Mouse (Mus musculus): ENCODE data around the gene Hoxd11.

The Hoxd11 gene

GRCm38 (mm10) chr2:74711721-74712621 is 32.6 kb downstream of the Hoxd11 start, which contains the start of the genes Hoxd3 and Hoxd4:
Hoxd3 (plus strand) TSS chr2:74711927.
Hoxd4 (plus strand) TSS chr2:74711929.
- DNase-seq, result no peak

- no peak for DNase-seq
These were observed 34.1 kb downstream of the Hoxd11 start for GRCm38 (mm10) chr2:74713239-74714150.

- DNase-seq, result no peak
These were observed 34.9 kb downstream of the Hoxd11 start for GRCm38 (mm10) chr2:74714156-74714789.

GRCm38 (mm10) chr2:74714881-74715280 is 35.5 kb downstream of the Hoxd11 start:
- no peak for DNase-seq

GRCm38 (mm10) chr2:74715504-74716241 is 36.3 kb downstream of the Hoxd11 start:
- peak; percentile 68 for DNase-seq

GRCm38 (mm10) chr2:74720384-74720783 is 41.0 kb downstream of the Hoxd11 start:
- no peak for DNase-seq

GRCm38 (mm10) chr2:74720955-74721491 is 41.7 kb downstream of the Hoxd11 start:
- no peak for DNase-seq

GRCm38 (mm10) chr2:74721882-74722281 is 42.5 kb downstream of the Hoxd11 start:
- DNase-seq, result no peak

- no peak for DNase-seq
These were observed 43.6 kb downstream of the Hoxd11 start for GRCm38 (mm10) chr2:74722949-74723348.

GRCm38 (mm10) chr2:74724244-74725015 is 45.1 kb downstream of the Hoxd11 start:
- no peak for DNase-seq

GRCm38 (mm10) chr2:74725171-74725570 is 45.8 kb downstream of the Hoxd11 start:
- no peak for DNase-seq

GRCm38 (mm10) chr2:74726551-74726950 is 47.2 kb downstream of the Hoxd11 start, which contains the start of gene Gm28230:
Gm28230 (plus strand) TSS chr2:74726728.
- DNase-seq, result no peak

- no peak for DNase-seq
These were observed 47.7 kb downstream of the Hoxd11 start for GRCm38 (mm10) chr2:74726973-74727639.

GRCm38 (mm10) chr2:74727640-74728302 is 48.4 kb downstream of the Hoxd11 start:
- no peak for DNase-seq

- no peak for DNase-seq
These were observed 48.9 kb downstream of the Hoxd11 start for GRCm38 (mm10) chr2:74728303-74728680.

GRCm38 (mm10) chr2:74730331-74730730 is 51.0 kb downstream of the Hoxd11 start:
- DNase-seq, result no peak

GRCm38 (mm10) chr2:74731055-74731454 is 51.7 kb downstream of the Hoxd11 start:
- DNase-seq, result no peak

GRCm38 (mm10) chr2:74731799-74732512 is 52.6 kb downstream of the Hoxd11 start:
- no peak for DNase-seq
